Mouse (Mus musculus) heart, embryonic 15.5 days (tissue): ENCODE results near the gene Rab3d. TPM values are rescaled to one million over a fixed set of nuclear protein-coding genes. Genes with fewer than 3 reads are reported as not detected.

Experiments used
- ATAC-seq: fragments of 200-750 bp; cut with Nextera tagmentation; replicated peaks from 2 replicates; pipeline ENCODE4 v1.8.0; 2017; ENCODE audit warnings: low read depth, moderate TSS enrichment; ENCODE audit not compliant: insufficient number of reproducible peaks, insufficient read depth, low FRiP score
- H3K27ac ChIP-seq: fragments of 300-500 bp; sonication (generic); 2 replicates; pipeline ENCODE4 v1.5.1; 2015; ENCODE audit warnings: mild to moderate bottlenecking, inconsistent platforms
- H3K27me3 ChIP-seq: fragments of 300-500 bp; sonication (generic); 2 replicates; pipeline ENCODE4 v1.6.1; 2015; ENCODE audit warnings: inconsistent platforms
- H3K36me3 ChIP-seq: fragments of 300-500 bp; sonication (generic); 2 replicates; pipeline ENCODE4 v1.6.1; 2015; ENCODE audit warnings: mild to moderate bottlenecking, inconsistent platforms
- H3K4me1 ChIP-seq: fragments of 300-500 bp; sonication (generic); replicated peaks from 2 replicates; pipeline ENCODE4 v1.6.1; 2015; ENCODE audit warnings: inconsistent platforms
- H3K4me2 ChIP-seq: fragments of 300-500 bp; sonication (generic); 2 replicates; pipeline ENCODE4 v1.6.1; 2015; ENCODE audit warnings: inconsistent platforms, mild to moderate bottlenecking, moderate library complexity
- H3K4me3 ChIP-seq: fragments of 300-500 bp; sonication (generic); 2 replicates; pipeline ENCODE4 v1.5.1; 2015; ENCODE audit warnings: mild to moderate bottlenecking, inconsistent platforms
- H3K9ac ChIP-seq: fragments of 300-500 bp; sonication (generic); 2 replicates; pipeline ENCODE4 v1.6.1; 2015; ENCODE audit warnings: mild to moderate bottlenecking, inconsistent platforms
- H3K9me3 ChIP-seq: fragments of 300-500 bp; sonication (generic); replicated peaks from 2 replicates; pipeline ENCODE4 v1.6.1; 2016; ENCODE audit warnings: inconsistent platforms
- WGBS: fragments of 180-500 bp; shearing (Covaris S2); methylation state at CpG from one replicate; pipeline ENCODE4 v1.1.7; 2015; ENCODE audit warnings: mixed read lengths; 5-methylcytosine and 5-hydroxymethylcytosine counted together
- polyA plus RNA-seq: library from polyadenylated mRNA; unstranded; fragments of >200 nt; fragmentation: Nextera tagmentation; extraction: Ambion mirVana; gene quantifications from 2 replicates; pipeline ENCODE4 v1.2.1, GENCODE M21; 2015

Rab3d gene
- polyA plus RNA-seq, 1 experiment from 2014 or later: 9.7 TPM

DNA sequence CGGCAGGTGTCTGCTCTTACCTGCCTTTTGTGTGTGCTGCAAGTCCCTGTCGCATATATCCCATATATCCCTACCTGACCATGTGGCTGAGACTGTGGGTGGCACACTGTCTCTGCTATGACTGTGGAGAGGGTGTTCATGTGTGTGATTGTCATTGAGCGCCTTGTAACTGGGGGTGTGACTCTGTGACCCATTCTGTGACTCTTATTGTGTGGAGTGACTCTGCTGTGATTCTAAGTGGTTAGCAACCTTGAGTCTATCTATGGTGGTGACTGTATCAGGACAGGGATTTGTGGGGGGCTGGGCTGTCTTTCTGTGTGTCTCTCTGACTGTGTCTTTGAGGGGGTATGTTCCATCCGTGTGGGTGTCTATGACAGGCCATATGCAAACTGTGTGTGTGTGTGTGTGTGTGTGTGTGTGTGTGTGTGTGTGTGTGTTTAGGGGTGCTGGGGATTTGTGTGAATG lies 19.8 kb upstream of the Rab3d start:
- H3K4me2 ChIP-seq: peak overlapping the region; percentile 90
- peak overlapping the region; percentile 60; the same call in 1 of the 2 replicates for H3K4me3 ChIP-seq
- ATAC-seq: no peak
- H3K9ac ChIP-seq: no peak overlapping the region
- H3K36me3 ChIP-seq: no peaks in the 10 kb centered on the region
- no peaks in the 10 kb centered on the region for H3K27me3 ChIP-seq
- WGBS: 75% methylated on average over 4 of the region's 4 CpGs
- no peak overlapping the region for H3K27ac ChIP-seq
- H3K4me1 ChIP-seq: peaks cover 9% of the 10 kb centered on the region
- no peaks in the 10 kb centered on the region for H3K9me3 ChIP-seq

- Histone ChIP-seq H3K4me1 (peaks cover 9% of the 10 kb centered on the region), H3K9me3 (no peaks in the 10 kb centered on the region), H3K36me3 (no peaks in the 10 kb centered on the region), H3K9ac (peak within 1 kb of the TSS; percentile 59), H3K27ac (peak within 1 kb of the TSS; percentile 28; the same call in 1 of the 2 replicates), H3K27me3 (no peaks in the 10 kb centered on the region), H3K4me3 (peak within 1 kb of the TSS; percentile 60), H3K4me2 (peak within 1 kb of the TSS; percentile 90)
- 3% methylated on average over 41 of the region's 43 CpGs for WGBS
- ATAC-seq: peak; percentile 96
Observed at GRCm38 (mm10) chr9:21936692-21937570, 18.9 kb upstream of the Rab3d start, which contains the start of gene Plppr2. Gene Plppr2 (plus strand): TSS chr9:21937033.

- H3K27me3 ChIP-seq: no peaks in the 10 kb centered on the region
- H3K9me3 ChIP-seq: no peaks in the 10 kb centered on the region
- H3K9ac ChIP-seq: no peak overlapping the region
- H3K27ac ChIP-seq: no peak overlapping the region
- no peak overlapping the region for H3K4me3 ChIP-seq
- H3K36me3 ChIP-seq: no peaks in the 10 kb centered on the region
- ATAC-seq: no peak
- 81% methylated on average over 7 of the region's 7 CpGs for WGBS
- no peak overlapping the region for H3K4me2 ChIP-seq
- peaks cover 9% of the 10 kb centered on the region for H3K4me1 ChIP-seq
Observed at GRCm38 (mm10) chr9:21935466-21936131, 17.6 kb upstream of the Rab3d start.

- H3K9me3 ChIP-seq: no peaks in the 10 kb centered on the region
- no peak overlapping the region for H3K9ac ChIP-seq
- no peak overlapping the region for H3K27ac ChIP-seq
- no peak for ATAC-seq
- H3K36me3 ChIP-seq: no peaks in the 10 kb centered on the region
- 83% methylated on average over 12 of the region's 12 CpGs for WGBS
- H3K4me1 ChIP-seq: peaks cover 9% of the 10 kb centered on the region
- no peak overlapping the region for H3K4me3 ChIP-seq
- no peak overlapping the region for H3K4me2 ChIP-seq
- no peaks in the 10 kb centered on the region for H3K27me3 ChIP-seq
Observed at GRCm38 (mm10) chr9:21934021-21934420, 16.0 kb upstream of the Rab3d start.

GRCm38 (mm10) chr9:21932445-21933137 lies 14.6 kb upstream of the Rab3d start:
- ATAC-seq: no peak
- Histone ChIP-seq H3K27ac (no peak overlapping the region), H3K4me2 (no peak overlapping the region), H3K4me3 (no peak overlapping the region), H3K36me3 (no peaks in the 10 kb centered on the region), H3K4me1 (peaks cover 12% of the 10 kb centered on the region), H3K9ac (no peak overlapping the region), H3K27me3 (no peaks in the 10 kb centered on the region), H3K9me3 (no peaks in the 10 kb centered on the region)
- WGBS: 62% methylated on average over 12 of the region's 12 CpGs

GRCm38 (mm10) chr9:21932006-21932405 lies 14.0 kb upstream of the Rab3d start:
- no peaks in the 10 kb centered on the region for H3K27me3 ChIP-seq
- H3K36me3 ChIP-seq: no peaks in the 10 kb centered on the region
- ATAC-seq: no peak
- H3K9ac ChIP-seq: no peak overlapping the region
- no peak overlapping the region for H3K27ac ChIP-seq
- no peak overlapping the region for H3K4me3 ChIP-seq
- 61% methylated on average over 2 of the region's 2 CpGs for WGBS
- H3K4me2 ChIP-seq: no peak overlapping the region
- no peaks in the 10 kb centered on the region for H3K9me3 ChIP-seq
- peaks cover 9% of the 10 kb centered on the region for H3K4me1 ChIP-seq

- H3K27ac ChIP-seq: no peak overlapping the region
- no peak overlapping the region for H3K9ac ChIP-seq
- H3K4me2 ChIP-seq: no peak overlapping the region
- H3K4me1 ChIP-seq: peaks cover 20% of the 10 kb centered on the region
- no peak for ATAC-seq
- H3K9me3 ChIP-seq: no peaks in the 10 kb centered on the region
- no peak overlapping the region for H3K4me3 ChIP-seq
- H3K36me3 ChIP-seq: no peaks in the 10 kb centered on the region
- WGBS: 89% methylated on average over 3 of the region's 3 CpGs
- H3K27me3 ChIP-seq: no peaks in the 10 kb centered on the region
Observed at GRCm38 (mm10) chr9:21929208-21929607, 11.2 kb upstream of the Rab3d start.

DNA sequence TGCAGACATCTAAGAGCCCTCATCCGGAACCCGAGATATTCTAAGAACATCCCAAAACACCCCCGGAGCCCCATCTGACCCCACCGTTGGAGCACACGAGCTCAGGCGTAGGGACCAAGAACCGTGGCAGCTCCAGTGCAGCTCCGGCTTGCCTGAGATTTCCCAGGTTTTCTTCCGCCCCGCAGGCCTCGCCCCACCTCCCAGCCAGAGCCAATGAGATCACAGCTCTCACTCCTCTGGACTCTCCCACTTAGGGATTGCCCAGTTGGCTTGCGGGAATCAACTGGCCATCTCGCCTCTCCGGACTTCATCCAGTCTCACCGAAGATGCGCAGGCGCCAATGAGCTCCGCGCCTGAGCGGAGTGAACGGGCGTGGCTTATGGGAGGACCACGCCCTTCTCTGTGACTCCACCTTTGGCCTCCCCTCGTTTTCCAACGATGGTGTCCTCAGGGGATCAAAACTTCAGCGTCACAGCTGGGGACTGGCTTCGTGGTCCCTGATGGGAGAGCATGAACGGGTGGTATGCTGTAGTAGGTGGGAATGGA lies 9.3 kb upstream of the Rab3d start, which contains the start of the genes Ccdc159 and Tmem205:
Gene Ccdc159, plus strand, starts transcription at position 264 of the 546 bp plus-strand sequence.
Gene Tmem205, minus strand, starts transcription at position 349 of the 546 bp plus-strand sequence.
- Histone ChIP-seq H3K4me2 (peak within 1 kb of the TSS; percentile 69), H3K27ac (peak within 1 kb of the TSS; percentile 74), H3K9me3 (no peaks in the 10 kb centered on the region), H3K9ac (peak within 1 kb of the TSS; percentile 62), H3K27me3 (no peaks in the 10 kb centered on the region), H3K4me3 (peak within 1 kb of the TSS; percentile 60), H3K36me3 (no peaks in the 10 kb centered on the region), H3K4me1 (peaks cover 34% of the 10 kb centered on the region)
- whole genome bisulfite sequencing: under 1% methylated on average over 28 of the region's 28 CpGs
- peak; percentile 92 for ATAC-seq

- Histone ChIP-seq H3K36me3 (no peaks in the 10 kb centered on the region), H3K27ac (peak overlapping the region; percentile 74), H3K4me3 (peak overlapping the region; percentile 60), H3K9me3 (no peaks in the 10 kb centered on the region), H3K4me1 (peaks cover 34% of the 10 kb centered on the region), H3K27me3 (no peaks in the 10 kb centered on the region), H3K4me2 (peak overlapping the region; percentile 69), H3K9ac (peak overlapping the region; percentile 62)
- WGBS: under 1% methylated on average over 6 of the region's 6 CpGs
- ATAC-seq: no peak
Observed at GRCm38 (mm10) chr9:21926784-21927183, 8.8 kb upstream of the Rab3d start.

DNA sequence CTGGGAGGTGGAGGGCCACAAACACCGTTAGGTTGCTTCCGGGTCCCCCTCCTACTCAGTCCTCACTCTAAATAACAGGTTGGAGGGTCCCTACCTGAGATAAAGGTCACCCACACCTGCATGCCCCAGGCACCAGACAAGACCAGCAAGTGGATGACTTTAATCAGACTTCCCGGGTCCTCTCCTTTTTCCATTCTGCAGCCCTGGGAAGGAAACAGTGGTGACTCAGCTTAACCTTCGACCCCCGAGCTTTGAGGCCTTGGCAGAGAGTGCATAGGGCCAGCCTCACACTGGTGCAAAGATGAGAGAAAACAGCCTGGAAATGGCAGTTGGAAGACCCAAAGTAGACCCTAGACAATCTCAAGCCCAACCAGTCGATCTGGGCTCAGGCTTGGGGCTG lies 8.2 kb upstream of the Rab3d start:
- H3K36me3 ChIP-seq: no peaks in the 10 kb centered on the region
- H3K4me1 ChIP-seq: peaks cover 34% of the 10 kb centered on the region
- H3K27ac ChIP-seq: no peak overlapping the region
- peak overlapping the region; percentile 69 for H3K4me2 ChIP-seq
- WGBS: 62% methylated on average over 6 of the region's 6 CpGs
- 0 out of 2 replicates have a peak overlapping the region, but pooled peaks have one; percentile 62 for H3K9ac ChIP-seq
- H3K27me3 ChIP-seq: no peaks in the 10 kb centered on the region
- no peak for ATAC-seq
- no peaks in the 10 kb centered on the region for H3K9me3 ChIP-seq
- H3K4me3 ChIP-seq: peak overlapping the region; percentile 60
